In genomic region chr2:45028091-45028638, GRCm38 (mm10) we compare ENCODE assay signal across 20 mouse cellular contexts.
DNase-seq lines count a peak whose midpoint lies in the region; ATAC-seq and TF ChIP-seq lines count a peak whose summit lies in the region.
"Had no signal": no experiment of that assay in that cellular context is flagged by ENCODE, and none has a peak within 500 bp of the region (broad histone marks: within the 10 kb centered on the region; RNA-seq: fewer than 3 reads in every experiment).

No protein-coding gene starts in this region.

- no peak overlapping the region for H3K4me3 ChIP-seq in cerebellum, adult 2 months (replicated peaks; ENCODE audit: insufficient read depth, low read depth, low read length)
- no peak overlapping the region for H3K4me3 ChIP-seq in heart, embryonic 10.5 days
- no peak overlapping the region for H3K4me3 ChIP-seq in midbrain, embryonic 10.5 days
- no peak overlapping the region for H3K4me3 ChIP-seq in midbrain, embryonic 11.5 days (ENCODE audit: low read depth, low read length)
- H3K4me3 ChIP-seq: gastrocnemius, adult 2 months; limb, embryonic 12.5 days; neural tube, embryonic 12.5 days had no signal

- TF ChIP-seq CTCF in cerebellum, adult 2 months (IDR thresholded peaks at IDR 0.05; ENCODE audit: borderline replicate concordance, insufficient read depth, low read depth, low read length), result no peak

- no peaks in the 10 kb centered on the region for H3K9me3 ChIP-seq in heart, embryonic 10.5 days
- no peaks in the 10 kb centered on the region for H3K9me3 ChIP-seq in midbrain, embryonic 10.5 days (replicated peaks)
- H3K9me3 ChIP-seq in midbrain, embryonic 11.5 days (ENCODE audit: control insufficient read depth, low read length), result no peaks in the 10 kb centered on the region
- H3K9me3 ChIP-seq: limb, embryonic 12.5 days; neural tube, embryonic 12.5 days had no signal

- DNase-seq in cerebellum, adult 2 months, result no peak
- DNase-seq in cerebellum, postnatal 10 days, result no peak
- DNase-seq in heart, embryonic 10.5 days (ENCODE audit: low spot score), result no peak
- DNase-seq in heart, postnatal 36 days, result no peak
- DNase-seq in midbrain, embryonic 10.5 days (ENCODE audit: low spot score), result no peak
- no peak for DNase-seq in midbrain, embryonic 11.5 days (ENCODE audit: low spot score, missing footprints)
- DNase-seq: adrenal gland, postnatal 10 days; cerebellum, adult 18-20 months; cerebellum, postnatal 36 days; gastrocnemius, adult 2 months; kidney, adult 18-20 months; kidney, postnatal 10 days; liver, postnatal 0 days; thymus, postnatal 25 days had no signal

- intact Hi-C loops in heart, postnatal 36 days (cut with DNase I), result no loop called here

- H3K36me3 ChIP-seq in heart, embryonic 10.5 days, result no peaks in the 10 kb centered on the region
- no peaks in the 10 kb centered on the region for H3K36me3 ChIP-seq in midbrain, embryonic 10.5 days
- H3K36me3 ChIP-seq in midbrain, embryonic 11.5 days (ENCODE audit: control insufficient read depth, insufficient read depth, low read length), result no peaks in the 10 kb centered on the region
- H3K36me3 ChIP-seq: limb, embryonic 12.5 days; neural tube, embryonic 12.5 days had no signal

- H3K4me1 ChIP-seq in cerebellum, adult 2 months (ENCODE audit: control insufficient read depth, insufficient read depth, low read length), result no peaks in the 10 kb centered on the region
- peaks cover 28% of the 10 kb centered on the region for H3K4me1 ChIP-seq in heart, embryonic 10.5 days
- H3K4me1 ChIP-seq in midbrain, embryonic 10.5 days, result peaks cover 98% of the 10 kb centered on the region
- peaks cover 52% of the 10 kb centered on the region for H3K4me1 ChIP-seq in midbrain, embryonic 11.5 days (ENCODE audit: control insufficient read depth, insufficient read depth, low read length)

- no peaks in the 10 kb centered on the region for H3K27me3 ChIP-seq in cerebellum, adult 2 months (ENCODE audit: control insufficient read depth, insufficient read depth, low read length)
- H3K27me3 ChIP-seq in heart, embryonic 10.5 days (ENCODE audit: insufficient read depth, poor library complexity, severe bottlenecking), result no peaks in the 10 kb centered on the region
- no peaks in the 10 kb centered on the region for H3K27me3 ChIP-seq in midbrain, embryonic 10.5 days (ENCODE audit: low read depth, poor library complexity, severe bottlenecking)
- no peaks in the 10 kb centered on the region for H3K27me3 ChIP-seq in midbrain, embryonic 11.5 days (ENCODE audit: control insufficient read depth, insufficient read depth, low read length)
- H3K27me3 ChIP-seq: limb, embryonic 12.5 days; neural tube, embryonic 12.5 days had no signal

- H3K9ac ChIP-seq in midbrain, embryonic 11.5 days (ENCODE audit: low read length), result no peak overlapping the region
- H3K9ac ChIP-seq: limb, embryonic 12.5 days; liver, postnatal 0 days; neural tube, embryonic 12.5 days had no signal

- H3K4me2 ChIP-seq in midbrain, embryonic 11.5 days, result no peak overlapping the region
- H3K4me2 ChIP-seq: limb, embryonic 12.5 days; liver, embryonic 11.5 days; neural tube, embryonic 12.5 days had no signal

- H3K27ac ChIP-seq in cerebellum, adult 2 months (ENCODE audit: insufficient read depth, low read length), result peak overlapping the region; percentile 59; the same call in 1 of the 2 replicates
- 0 out of 2 replicates have a peak overlapping the region, but pooled peaks have one; percentile 3 for H3K27ac ChIP-seq in heart, embryonic 10.5 days
- H3K27ac ChIP-seq in midbrain, embryonic 10.5 days (replicated peaks), result peak overlapping the region; percentile 69; the same call in 1 of the 2 replicates
- no peak overlapping the region for H3K27ac ChIP-seq in midbrain, embryonic 11.5 days (ENCODE audit: low read depth, low read length)
- H3K27ac ChIP-seq: gastrocnemius, adult 2 months; limb, embryonic 12.5 days; macrophage; neural tube, embryonic 12.5 days had no signal

- ATAC-seq in midbrain, embryonic 11.5 days (ENCODE audit: low FRiP score), result no peak
- ATAC-seq in monocyte, adult 5-6 weeks (replicated peaks; ENCODE audit: insufficient number of reproducible peaks, low FRiP score, low TSS enrichment, poor library complexity, severe bottlenecking), result no peak
- ATAC-seq: liver, postnatal 0 days; lung, postnatal 0 days had no signal

- TF ChIP-seq POLR2A in cerebellum, adult 2 months (IDR thresholded peaks at IDR 0.05; ENCODE audit: borderline replicate concordance, insufficient read depth, low read length), result no peak

- 84% methylated on average over 7 of the region's 7 CpGs for WGBS in cerebellum, adult 2 months
- 90% methylated on average over 7 of the region's 7 CpGs for WGBS in heart, embryonic 10.5 days
- WGBS in midbrain, embryonic 10.5 days, result 86% methylated on average over 7 of the region's 7 CpGs
- 85% methylated on average over 7 of the region's 7 CpGs for WGBS in midbrain, embryonic 11.5 days
